Comparison of ENCODE assay signal across 10 mouse cellular contexts in the genomic region with DNA sequence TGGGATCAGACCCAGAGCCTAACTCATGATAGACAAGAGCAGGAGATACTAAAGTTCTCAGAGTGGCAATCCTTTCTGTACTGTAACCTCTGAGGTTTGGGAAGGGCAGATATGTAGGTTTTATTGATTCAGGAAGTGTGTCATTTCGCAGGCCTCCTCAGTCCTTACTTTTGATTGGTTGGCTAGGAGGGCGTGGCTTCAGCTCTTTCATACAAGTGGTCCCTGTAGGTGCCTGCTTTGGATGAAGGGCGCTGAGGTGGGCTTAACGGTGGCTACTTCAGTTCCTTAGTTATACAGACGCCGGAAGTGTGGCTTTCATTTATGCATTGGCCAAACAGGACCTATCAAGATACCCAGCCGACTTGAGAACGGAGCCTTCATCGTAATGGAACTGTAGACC. TPM values are rescaled to one million over a fixed set of nuclear protein-coding genes. Genes with fewer than 3 reads are reported as not detected.
DNase-seq lines count a peak whose midpoint lies in the region; ATAC-seq lines count a peak whose summit lies in the region.
"Had no signal": no experiment of that assay in that cellular context is flagged by ENCODE, and none has a peak within 500 bp of the region (broad histone marks: within the 10 kb centered on the region; RNA-seq: fewer than 3 reads in every experiment).

No protein-coding gene starts in this region.

- H3K27ac ChIP-seq in heart, embryonic 12.5 days (ENCODE audit: poor library complexity, severe bottlenecking), result no peak overlapping the region
- H3K27ac ChIP-seq in heart, embryonic 11.5 days (ENCODE audit: low read depth, low read length), result no peak overlapping the region
- H3K27ac ChIP-seq in limb, embryonic 12.5 days, result no peak overlapping the region
- no peak overlapping the region for H3K27ac ChIP-seq in kidney, embryonic 16.5 days (ENCODE audit: low read length)

- H3K9me3 ChIP-seq in heart, embryonic 12.5 days (replicated peaks), result no peaks in the 10 kb centered on the region
- H3K9me3 ChIP-seq in heart, embryonic 11.5 days (replicated peaks; ENCODE audit: control insufficient read depth, low read length), result no peaks in the 10 kb centered on the region
- H3K9me3 ChIP-seq in limb, embryonic 12.5 days, result no peaks in the 10 kb centered on the region
- no peaks in the 10 kb centered on the region for H3K9me3 ChIP-seq in kidney, embryonic 16.5 days (ENCODE audit: low read length)

- no peak overlapping the region for H3K9ac ChIP-seq in heart, embryonic 12.5 days
- H3K9ac ChIP-seq in heart, embryonic 11.5 days (ENCODE audit: low read depth, low read length), result no peak overlapping the region
- 0 out of 2 replicates have a peak overlapping the region, but pooled peaks have one; percentile 14 for H3K9ac ChIP-seq in limb, embryonic 12.5 days (replicated peaks)
- no peak overlapping the region for H3K9ac ChIP-seq in kidney, embryonic 16.5 days (replicated peaks; ENCODE audit: low read length)

- ATAC-seq in heart, embryonic 12.5 days (ENCODE audit: insufficient number of reproducible peaks, low FRiP score), result no peak
- ATAC-seq in heart, embryonic 11.5 days (replicated peaks; ENCODE audit: insufficient number of reproducible peaks, low FRiP score, low TSS enrichment), result no peak
- no peak for ATAC-seq in limb, embryonic 12.5 days (ENCODE audit: insufficient number of reproducible peaks, insufficient read depth, low FRiP score, low TSS enrichment, low read depth)
- ATAC-seq in megakaryocyte-erythroid progenitor cell, adult 5-6 weeks (replicated peaks; ENCODE audit: low FRiP score, low TSS enrichment, poor library complexity, severe bottlenecking), result no peak
- no peak for ATAC-seq in kidney, embryonic 16.5 days (ENCODE audit: low FRiP score, low TSS enrichment)
- ATAC-seq in monocyte, adult 5-6 weeks (replicated peaks; ENCODE audit: insufficient number of reproducible peaks, low FRiP score, low TSS enrichment, poor library complexity, severe bottlenecking), result no peak

- H3K4me2 ChIP-seq in heart, embryonic 12.5 days, result no peak overlapping the region
- no peak overlapping the region for H3K4me2 ChIP-seq in heart, embryonic 11.5 days
- H3K4me2 ChIP-seq in limb, embryonic 12.5 days, result no peak overlapping the region; the same call in 1 of the 2 replicates
- H3K4me2 ChIP-seq in kidney, embryonic 16.5 days (replicated peaks; ENCODE audit: low read depth, low read length), result no peak overlapping the region

- H3K27me3 ChIP-seq in heart, embryonic 12.5 days (replicated peaks), result no peaks in the 10 kb centered on the region
- H3K27me3 ChIP-seq in heart, embryonic 11.5 days (ENCODE audit: control insufficient read depth, insufficient read depth, low read length), result no peaks in the 10 kb centered on the region
- no peaks in the 10 kb centered on the region for H3K27me3 ChIP-seq in limb, embryonic 12.5 days
- H3K27me3 ChIP-seq in kidney, embryonic 16.5 days (ENCODE audit: insufficient read depth, low read length), result no peaks in the 10 kb centered on the region

- WGBS in heart, embryonic 12.5 days, result 82% methylated on average over 9 of the region's 9 CpGs
- 84% methylated on average over 9 of the region's 9 CpGs for WGBS in heart, embryonic 11.5 days (ENCODE audit: insufficient replicate concordance)
- WGBS in limb, embryonic 12.5 days, result 83% methylated on average over 9 of the region's 9 CpGs
- 86% methylated on average over 9 of the region's 9 CpGs for WGBS in kidney, embryonic 16.5 days

- peaks cover 12% of the 10 kb centered on the region for H3K4me1 ChIP-seq in heart, embryonic 12.5 days (replicated peaks)
- peaks cover 2% of the 10 kb centered on the region for H3K4me1 ChIP-seq in heart, embryonic 11.5 days (ENCODE audit: control insufficient read depth, insufficient read depth, low read length)
- peaks cover 24% of the 10 kb centered on the region for H3K4me1 ChIP-seq in limb, embryonic 12.5 days (replicated peaks)
- H3K4me1 ChIP-seq in kidney, embryonic 16.5 days (ENCODE audit: insufficient read depth, low read length), result peaks cover 22% of the 10 kb centered on the region

- DNase-seq in retina, postnatal 1 day, result peak; percentile 12
- DNase-seq in retina, embryonic 14.5 days (ENCODE audit: low spot score), result no peak

- peaks cover 36% of the 10 kb centered on the region for H3K36me3 ChIP-seq in heart, embryonic 12.5 days
- peaks cover 8% of the 10 kb centered on the region; the same call in 1 of the 2 replicates for H3K36me3 ChIP-seq in heart, embryonic 11.5 days (ENCODE audit: control insufficient read depth, insufficient read depth, low read length)
- H3K36me3 ChIP-seq in limb, embryonic 12.5 days, result peaks cover 43% of the 10 kb centered on the region
- H3K36me3 ChIP-seq in kidney, embryonic 16.5 days (ENCODE audit: insufficient read depth, low read length), result peaks cover 20% of the 10 kb centered on the region

- H3K4me3 ChIP-seq in heart, embryonic 12.5 days, result 0 out of 2 replicates have a peak overlapping the region, but pooled peaks have one; percentile 66
- no peak overlapping the region for H3K4me3 ChIP-seq in heart, embryonic 11.5 days (ENCODE audit: low read depth, low read length)
- no peak overlapping the region for H3K4me3 ChIP-seq in limb, embryonic 12.5 days (replicated peaks)
- H3K4me3 ChIP-seq in kidney, embryonic 16.5 days (ENCODE audit: low read length), result no peak overlapping the region

RNA-seq across cellular contexts. Expression of gene Aldh16a1, which starts 1.2 kb away (rescaled TPM):
- polyA plus RNA-seq in heart, embryonic 12.5 days (2016; fragmentation: Nextera tagmentation; extraction: Ambion mirVana), result 34.9 and 39.6 TPM in 2 replicates
- polyA plus RNA-seq in heart, embryonic 11.5 days (2014; fragmentation: Nextera tagmentation; extraction: Ambion mirVana), result 28.7 and 28.9 TPM in 2 replicates
- 51.4 and 53.8 TPM in 2 replicates for polyA plus RNA-seq in limb, embryonic 12.5 days (2016; fragmentation: Nextera tagmentation; extraction: Ambion mirVana)
- total RNA-seq in megakaryocyte-erythroid progenitor cell, adult 5-6 weeks (2014; fragmentation: Nextera tagmentation), result 69.0 and 84.8 TPM in 2 replicates
- 19.1 and 22.1 TPM in 2 replicates for total RNA-seq in megakaryocyte-erythroid progenitor cell, adult 5-6 weeks (2017)
- polyA plus RNA-seq in kidney, embryonic 16.5 days (2015; fragmentation: Nextera tagmentation; extraction: Ambion mirVana), result 81.2 and 88.6 TPM in 2 replicates
- total RNA-seq in monocyte, adult 5-6 weeks (2017), result 28.6 to 46.8 TPM (median 34.2 TPM) in 3 replicates

RNA-seq across cellular contexts. Expression of gene Pih1d1, which starts 1.5 kb away (rescaled TPM):
- polyA plus RNA-seq in heart, embryonic 12.5 days (2016; fragmentation: Nextera tagmentation; extraction: Ambion mirVana), result 81.3 and 86.2 TPM in 2 replicates
- 99.1 and 99.6 TPM in 2 replicates for polyA plus RNA-seq in heart, embryonic 11.5 days (2014; fragmentation: Nextera tagmentation; extraction: Ambion mirVana)
- 91.8 and 93.0 TPM in 2 replicates for polyA plus RNA-seq in limb, embryonic 12.5 days (2016; fragmentation: Nextera tagmentation; extraction: Ambion mirVana)
- total RNA-seq in megakaryocyte-erythroid progenitor cell, adult 5-6 weeks (2014; fragmentation: Nextera tagmentation), result 135 and 148 TPM in 2 replicates
- 39.0 and 61.3 TPM in 2 replicates for total RNA-seq in megakaryocyte-erythroid progenitor cell, adult 5-6 weeks (2017)
- 109 and 112 TPM in 2 replicates for polyA plus RNA-seq in kidney, embryonic 16.5 days (2015; fragmentation: Nextera tagmentation; extraction: Ambion mirVana)
- 23.4 to 37.8 TPM (median 26.8 TPM) in 3 replicates for total RNA-seq in monocyte, adult 5-6 weeks (2017)

RNA-seq across cellular contexts. Expression of gene Slc17a7, which starts 8.2 kb away (rescaled TPM):
- polyA plus RNA-seq in heart, embryonic 12.5 days (2016; fragmentation: Nextera tagmentation; extraction: Ambion mirVana), result 2.6 and 3.8 TPM in 2 replicates
- polyA plus RNA-seq in heart, embryonic 11.5 days (2014; fragmentation: Nextera tagmentation; extraction: Ambion mirVana), result 3.0 and 3.7 TPM in 2 replicates
- 0.17 and 0.25 TPM in 2 replicates for polyA plus RNA-seq in limb, embryonic 12.5 days (2016; fragmentation: Nextera tagmentation; extraction: Ambion mirVana)
- not detected in 2 replicates for total RNA-seq in megakaryocyte-erythroid progenitor cell, adult 5-6 weeks (2014; fragmentation: Nextera tagmentation)
- not detected in 2 replicates for total RNA-seq in megakaryocyte-erythroid progenitor cell, adult 5-6 weeks (2017)
- 0.19 and 0.42 TPM in 2 replicates for polyA plus RNA-seq in kidney, embryonic 16.5 days (2015; fragmentation: Nextera tagmentation; extraction: Ambion mirVana)
- total RNA-seq in monocyte, adult 5-6 weeks (2017), result not detected in 3 replicates
- polyA plus RNA-seq: thymus, postnatal 0 days had no signal

RNA-seq across cellular contexts. Expression of gene Flt3l, which starts 19.4 kb away (rescaled TPM):
- 1.1 and 1.2 TPM in 2 replicates for polyA plus RNA-seq in heart, embryonic 12.5 days (2016; fragmentation: Nextera tagmentation; extraction: Ambion mirVana)
- 1.6 and 2.5 TPM in 2 replicates for polyA plus RNA-seq in heart, embryonic 11.5 days (2014; fragmentation: Nextera tagmentation; extraction: Ambion mirVana)
- polyA plus RNA-seq in limb, embryonic 12.5 days (2016; fragmentation: Nextera tagmentation; extraction: Ambion mirVana), result 0.71 and 0.83 TPM in 2 replicates
- total RNA-seq in megakaryocyte-erythroid progenitor cell, adult 5-6 weeks (2014; fragmentation: Nextera tagmentation), result 35.8 and 48.2 TPM in 2 replicates
- 8.5 and 23.5 TPM in 2 replicates for total RNA-seq in megakaryocyte-erythroid progenitor cell, adult 5-6 weeks (2017)
- 0.95 and 1.9 TPM in 2 replicates for polyA plus RNA-seq in kidney, embryonic 16.5 days (2015; fragmentation: Nextera tagmentation; extraction: Ambion mirVana)
- 35.3 to 62.4 TPM (median 36.7 TPM) in 3 replicates for total RNA-seq in monocyte, adult 5-6 weeks (2017)

RNA-seq across cellular contexts. Expression of gene Gm45713, which starts 19.6 kb away (rescaled TPM):
- polyA plus RNA-seq in heart, embryonic 12.5 days (2016; fragmentation: Nextera tagmentation; extraction: Ambion mirVana), result 0.22 and 0.50 TPM in 2 replicates
- polyA plus RNA-seq in heart, embryonic 11.5 days (2014; fragmentation: Nextera tagmentation; extraction: Ambion mirVana), result 0.21 TPM in 2 replicates
- 0.32 TPM in 1 of 2 replicates, not detected in the other for polyA plus RNA-seq in limb, embryonic 12.5 days (2016; fragmentation: Nextera tagmentation; extraction: Ambion mirVana)
- total RNA-seq in megakaryocyte-erythroid progenitor cell, adult 5-6 weeks (2014; fragmentation: Nextera tagmentation), result not detected in 2 replicates
- 0.61 TPM in 1 of 2 replicates, not detected in the other for total RNA-seq in megakaryocyte-erythroid progenitor cell, adult 5-6 weeks (2017)
- 0.18 TPM in 1 of 2 replicates, not detected in the other for polyA plus RNA-seq in kidney, embryonic 16.5 days (2015; fragmentation: Nextera tagmentation; extraction: Ambion mirVana)
- 1.5 TPM in 1 of 3 replicates, not detected in the others for total RNA-seq in monocyte, adult 5-6 weeks (2017)
- total RNA-seq: left cerebral cortex, postnatal 36 days had no signal
